Mouse (Mus musculus) CH12.LX (cell line): ENCODE measurements at regions not wholly inside any gene's neighbourhood (a gene's known extent, or its start where the extent isn't known, plus 50 kb on each side); places are given as distances from the start of the nearest gene placed in this dataset.

Experiments used
- CHD2 ChIP-seq: IDR thresholded peaks from 2 replicates; pipeline ENCODE4 v1.6.1; 2011; ENCODE audit warnings: low read length, improper control_type of control experiment
- CTCF ChIP-seq, 2 experiments: IDR thresholded peaks in 1 of 2; conservative IDR thresholded peaks in 1 of 2; 2 replicates each; pipeline ENCODE4 v1.5.1; 2011 to 2012; ENCODE audit warnings: low read depth in 2 of 2, low read length in 2 of 2, improper control_type of control experiment in 1 of 2, inconsistent platforms in 1 of 2, mild to moderate bottlenecking in 1 of 2, moderate library complexity in 1 of 2
- ELF1 ChIP-seq: IDR thresholded peaks from 2 replicates; pipeline ENCODE4 v1.6.1; 2014; ENCODE audit warnings: low read depth, mild to moderate bottlenecking, inconsistent platforms, low read length, improper control_type of control experiment
- EP300 ChIP-seq: IDR thresholded peaks from 2 replicates; pipeline ENCODE4 v1.6.1; 2011; ENCODE audit warnings: low read length, improper control_type of control experiment
- GABPA ChIP-seq: IDR thresholded peaks from 2 replicates; pipeline ENCODE4 v1.6.1; 2012; ENCODE audit warnings: low read depth, low read length, improper control_type of control experiment, inconsistent platforms; ENCODE audit not compliant: insufficient replicate concordance
- JUN ChIP-seq: IDR thresholded peaks from 2 replicates; pipeline ENCODE4 v1.6.1; 2011; ENCODE audit warnings: low read depth, mild to moderate bottlenecking, low read length, improper control_type of control experiment, moderate library complexity; ENCODE audit not compliant: insufficient read depth
- MAZ ChIP-seq: IDR thresholded peaks from 2 replicates; pipeline ENCODE4 v1.6.1; 2012; ENCODE audit warnings: low read depth, mild to moderate bottlenecking, inconsistent platforms, low read length, improper control_type of control experiment, moderate library complexity

GRCm38 (mm10) chr1:119330751-119331326, 91.2 kb downstream of the Inhbb start:
- TF ChIP-seq MAZ (no peak), CHD2 (no peak), CTCF (conservative IDR thresholded peaks at IDR 0.05 in 1 of 2, IDR thresholded peaks at IDR 0.05 in 1 of 2; ENCODE audit: low read depth in 2 of 2, low read length in 2 of 2) (no peak), ELF1 (no peak), EP300 (no peak), GABPA (no peak), JUN (no peak)
